Mouse (Mus musculus): ENCODE data around the gene Cd99l2.
"Not testable (repeated sequence)": the region's sequence is repeated elsewhere in the genome, so short reads cannot be mapped to it uniquely, and the experiment has no call there.

Gene Cd99l2

GRCm38 (mm10) chrX:71492634-71493278, at the start of gene Cd99l2:
Gene Cd99l2, minus strand, starts transcription at chrX:71492849.
- peak; percentile 82 to 88 for DNase-seq

- no peak for DNase-seq
These were observed 48.3 kb upstream of the Cd99l2 start for GRCm38 (mm10) chrX:71540821-71541510.

- DNase-seq: no peak
These were observed 45.1 kb upstream of the Cd99l2 start for GRCm38 (mm10) chrX:71537791-71538190.

- DNase-seq: no peak
These were observed 41.5 kb upstream of the Cd99l2 start for GRCm38 (mm10) chrX:71534102-71534501.

- peak in 1 of 2 experiments; percentile 6 for DNase-seq
These were observed 40.0 kb upstream of the Cd99l2 start for GRCm38 (mm10) chrX:71532635-71533034.

GRCm38 (mm10) chrX:71528646-71529045, 36.0 kb upstream of the Cd99l2 start:
- no peak for DNase-seq

- DNase-seq: no peak
These were observed 35.5 kb upstream of the Cd99l2 start for GRCm38 (mm10) chrX:71528150-71528549.

GRCm38 (mm10) chrX:71527461-71527860, 34.8 kb upstream of the Cd99l2 start:
- no peak for DNase-seq

- DNase-seq: no peak
These were observed 33.1 kb upstream of the Cd99l2 start for GRCm38 (mm10) chrX:71525593-71526299.

- no peak for DNase-seq
These were observed 31.7 kb upstream of the Cd99l2 start for GRCm38 (mm10) chrX:71524310-71524709.

GRCm38 (mm10) chrX:71522889-71523288, 30.2 kb upstream of the Cd99l2 start:
- no peak for DNase-seq

- no peak for DNase-seq
These were observed 26.6 kb upstream of the Cd99l2 start for GRCm38 (mm10) chrX:71519252-71519651.

GRCm38 (mm10) chrX:71506591-71506990, 13.9 kb upstream of the Cd99l2 start:
- not testable (repeated sequence) for DNase-seq

GRCm38 (mm10) chrX:71493279-71493656, 619 bp upstream of the Cd99l2 start:
- peak in 1 of 2 experiments; percentile 13 for DNase-seq

GRCm38 (mm10) chrX:71491931-71492633, 567 bp downstream of the Cd99l2 start:
- no peak for DNase-seq

GRCm38 (mm10) chrX:71489353-71489752, 3.3 kb downstream of the Cd99l2 start:
- no peak for DNase-seq

- DNase-seq: no peak
These were observed 10.4 kb downstream of the Cd99l2 start for GRCm38 (mm10) chrX:71482244-71482643.

- DNase-seq: no peak
These were observed 16.7 kb downstream of the Cd99l2 start for GRCm38 (mm10) chrX:71475992-71476391.

- DNase-seq: no peak
These were observed 17.2 kb downstream of the Cd99l2 start for GRCm38 (mm10) chrX:71475497-71475896.

- DNase-seq: no peak
These were observed 17.6 kb downstream of the Cd99l2 start for GRCm38 (mm10) chrX:71475084-71475483.

- DNase-seq: no peak
These were observed 18.2 kb downstream of the Cd99l2 start for GRCm38 (mm10) chrX:71474296-71474956.

GRCm38 (mm10) chrX:71468639-71469295, 23.9 kb downstream of the Cd99l2 start:
- DNase-seq: no peak
